Mouse (Mus musculus): ENCODE measurements around the gene Abracl.

- TF ChIP-seq CTCF (IDR thresholded peaks at IDR 0.05 in 2 of 3, conservative IDR thresholded peaks at IDR 0.05 in 1 of 3; ENCODE audit: control insufficient read depth in 1 of 3, insufficient read depth in 1 of 3, low read depth in 2 of 3, low read length in 3 of 3, poor library complexity in 1 of 3, severe bottlenecking in 1 of 3) (no peak), POLR2A (IDR thresholded peaks at IDR 0.05; ENCODE audit: control insufficient read depth in 1 of 2, insufficient read depth in 1 of 2, low read depth in 1 of 2, low read length in 2 of 2, poor library complexity in 1 of 2) (no peak), TCF12 (IDR thresholded peaks at IDR 0.05; ENCODE audit: low read depth, low read length) (no peak), MAFK (IDR thresholded peaks at IDR 0.05; ENCODE audit: borderline replicate concordance, low read depth, low read length) (no peak), EP300 (IDR thresholded peaks at IDR 0.05; ENCODE audit: low read depth in 1 of 2, low read length in 2 of 2) (no peak), ZC3H11A (IDR thresholded peaks at IDR 0.05; ENCODE audit: low read depth, low read length) (no peak), MYB (IDR thresholded peaks at IDR 0.05; ENCODE audit: low read depth, low read length) (no peak), USF1 (IDR thresholded peaks at IDR 0.05; ENCODE audit: low read depth, low read length) (no peak), GABPA (IDR thresholded peaks at IDR 0.05; ENCODE audit: low read depth, low read length) (no peak), ZKSCAN1 (IDR thresholded peaks at IDR 0.05; ENCODE audit: low read depth, low read length) (no peak), USF2 (IDR thresholded peaks at IDR 0.05; ENCODE audit: borderline replicate concordance in 1 of 2, insufficient read depth in 1 of 2, low read depth in 1 of 2, low read length in 2 of 2) (no peak), GATA1 (IDR thresholded peaks at IDR 0.05; ENCODE audit: low read depth, low read length) (no peak), CHD1 (IDR thresholded peaks at IDR 0.05; ENCODE audit: low read depth, low read length) (no peak)
Measured at GRCm38 (mm10) chr10:18034408-18034807, 11.3 kb upstream of the Abracl start.

Measured in MEL (cell line).